Mouse (Mus musculus) G1E (cell line): ENCODE results near the gene Zdhhc22. TPM values are rescaled to one million over a fixed set of nuclear protein-coding genes. Genes with fewer than 3 reads are reported as not detected.
A peak's percentile ranks its signal among the peaks of the same experiment; 100 is the strongest.

Experiments
- ATAC-seq: 2 replicates; pipeline ENCODE4 v1.8.0; 2016; ENCODE audit warnings: mild to moderate bottlenecking; ENCODE audit not compliant: insufficient number of reproducible peaks, poor library complexity, low FRiP score, severe bottlenecking; ENCODE audit errors: extremely low read depth
- DNase-seq: peaks from one replicate; pipeline ENCODE4 v3.0.0; 2012; ENCODE audit warnings: low spot score
- H3K27me3 ChIP-seq: 2 replicates; pipeline ENCODE4 v1.6.1; 2012; ENCODE audit warnings: mild to moderate bottlenecking, low read length, inconsistent platforms; ENCODE audit not compliant: insufficient read depth
- H3K36me3 ChIP-seq: replicated peaks from 2 replicates; pipeline ENCODE3; 2012; ENCODE audit warnings: mild to moderate bottlenecking, inconsistent platforms
- H3K4me1 ChIP-seq: 2 replicates; pipeline ENCODE4 v1.6.1; 2012; ENCODE audit warnings: low read depth, low read length, inconsistent platforms, mixed read lengths; ENCODE audit not compliant: insufficient read depth
- H3K4me3 ChIP-seq: 2 replicates; pipeline ENCODE4 v1.5.1; 2012; ENCODE audit warnings: low read depth, mild to moderate bottlenecking, inconsistent platforms, low read length, moderate library complexity, mixed read lengths
- H3K9me3 ChIP-seq: replicated peaks from 2 replicates; pipeline ENCODE4 v1.6.1; 2012; ENCODE audit warnings: inconsistent platforms
- CTCF ChIP-seq: IDR thresholded peaks from 2 replicates; pipeline ENCODE4 v1.5.1; 2012; ENCODE audit warnings: low read depth, low read length, inconsistent platforms, mixed read lengths
- GATA1 ChIP-seq: IDR thresholded peaks from 2 replicates; pipeline ENCODE4 v1.6.1; 2012; ENCODE audit warnings: borderline replicate concordance, low read length, inconsistent platforms, mixed read lengths
- GATA2 ChIP-seq: IDR thresholded peaks from 2 replicates; pipeline ENCODE4 v1.6.1; 2012; ENCODE audit warnings: low read depth, low read length, inconsistent platforms, borderline replicate concordance
- POLR2AphosphoS5 ChIP-seq: IDR thresholded peaks from 2 replicates; pipeline ENCODE4 v1.6.1; 2012; ENCODE audit warnings: low read depth, low read length, inconsistent platforms; ENCODE audit not compliant: insufficient replicate concordance
- TAL1 ChIP-seq: conservative IDR thresholded peaks from 2 replicates; pipeline ENCODE4 v1.6.1; 2012; ENCODE audit warnings: low read depth, low read length, inconsistent platforms, mixed read lengths
- polyA plus RNA-seq: library from polyadenylated mRNA; stranded (reverse); fragments of >175 nt; gene quantifications from 2 replicates; pipeline ENCODE4 v1.2.3, GENCODE M21; 2012
- total RNA-seq, 2 experiments: library from RNA; stranded (forward) in 1 of 2; stranded (reverse) in 1 of 2; fragments of 200-1000 nt in 1 of 2; fragments of >200 nt in 1 of 2; fragmentation: Nextera tagmentation in 1 of 2; gene quantifications; 2 replicates each; pipeline ENCODE4 v1.2.3; 2014 to 2017

The Zdhhc22 gene
- total and polyA plus RNA-seq, 3 experiments: 0.11 TPM; not detected in 2

GRCm38 (mm10) chr12:86971089-86971488, 19.1 kb downstream of the Zdhhc22 start:
- ATAC-seq: no peak
- peaks cover 9% of the 10 kb centered on the region; the same call in 1 of the 2 replicates for H3K27me3 ChIP-seq
- peaks cover 42% of the 10 kb centered on the region for H3K4me1 ChIP-seq

GRCm38 (mm10) chr12:86969220-86969601, 21.0 kb downstream of the Zdhhc22 start:
- TF ChIP-seq TAL1 (no peak), CTCF (no peak), GATA1 (no peak), GATA2 (no peak), POLR2AphosphoS5 (no peak)
- ATAC-seq: no peak
- DNase-seq: no peak
- Histone ChIP-seq H3K9me3 (no peaks in the 10 kb centered on the region), H3K27me3 (peaks cover 3% of the 10 kb centered on the region; the same call in 1 of the 2 replicates), H3K4me3 (no peak overlapping the region), H3K36me3 (peaks cover 29% of the 10 kb centered on the region), H3K4me1 (peaks cover 27% of the 10 kb centered on the region)

More at GRCm38 (mm10) chr12:86971089-86971488, 19.1 kb downstream of the Zdhhc22 start:
- H3K4me3 ChIP-seq: no peak overlapping the region
- H3K36me3 ChIP-seq: peaks cover 11% of the 10 kb centered on the region
- no peak for DNase-seq
- no peaks in the 10 kb centered on the region for H3K9me3 ChIP-seq
- TF ChIP-seq POLR2AphosphoS5: no peak
- TF ChIP-seq TAL1: no peak
- TF ChIP-seq GATA2: no peak
- TF ChIP-seq CTCF: no peak
- TF ChIP-seq GATA1: no peak

GRCm38 (mm10) chr12:86968468-86969219, 21.6 kb downstream of the Zdhhc22 start:
- DNase-seq (peak; percentile 56), ATAC-seq (peak; percentile 47; the same call in 1 of the 2 replicates)
- Histone ChIP-seq H3K27me3 (peaks cover 3% of the 10 kb centered on the region; the same call in 1 of the 2 replicates), H3K4me3 (no peak overlapping the region), H3K9me3 (no peaks in the 10 kb centered on the region), H3K4me1 (peaks cover 25% of the 10 kb centered on the region), H3K36me3 (peaks cover 33% of the 10 kb centered on the region)
- TF ChIP-seq GATA2 (no peak), GATA1 (no peak), CTCF (no peak), POLR2AphosphoS5 (no peak), TAL1 (no peak)

- no peaks in the 10 kb centered on the region for H3K9me3 ChIP-seq
- DNase-seq (no peak), ATAC-seq (no peak)
- H3K27me3 ChIP-seq: no peaks in the 10 kb centered on the region
- TF ChIP-seq GATA1: no peak
- TF ChIP-seq CTCF: no peak
- TF ChIP-seq TAL1: no peak
- TF ChIP-seq GATA2: no peak
- TF ChIP-seq POLR2AphosphoS5: no peak
- no peak overlapping the region for H3K4me3 ChIP-seq
- H3K4me1 ChIP-seq: peaks cover 15% of the 10 kb centered on the region
- H3K36me3 ChIP-seq: peaks cover 66% of the 10 kb centered on the region
Observed at GRCm38 (mm10) chr12:86965237-86965799, 24.9 kb downstream of the Zdhhc22 start.

- peaks cover 15% of the 10 kb centered on the region for H3K4me1 ChIP-seq
- H3K36me3 ChIP-seq: peaks cover 74% of the 10 kb centered on the region
- TF ChIP-seq CTCF (no peak), TAL1 (no peak), GATA2 (no peak), POLR2AphosphoS5 (no peak), GATA1 (no peak)
- no peaks in the 10 kb centered on the region for H3K9me3 ChIP-seq
- ATAC-seq: no peak
- no peak for DNase-seq
- no peak overlapping the region for H3K4me3 ChIP-seq
- H3K27me3 ChIP-seq: no peaks in the 10 kb centered on the region
Observed at GRCm38 (mm10) chr12:86964278-86965057, 25.8 kb downstream of the Zdhhc22 start.
